Mouse (Mus musculus): ENCODE measurements around the gene Rbm46. TPM values are rescaled to one million over a fixed set of nuclear protein-coding genes. Genes with fewer than 3 reads are reported as not detected.

Rbm46 gene
- polyA plus RNA-seq, 1 experiment = 1.1 TPM

Other genes starting within 250 kb of the Rbm46 start
- gene Lrat, start 27.5 kb upstream of the Rbm46 start, polyA plus RNA-seq (2012; rRNA removed) = 1.5 and 1.7 TPM in 2 replicates
- gene Fgg, start 131.2 kb upstream of the Rbm46 start, polyA plus RNA-seq (2012; rRNA removed) = 0.44 TPM in 1 of 2 replicates, not detected in the other
- gene Fga, start 149.6 kb upstream of the Rbm46 start, polyA plus RNA-seq (2012; rRNA removed) = 0.27 TPM in 1 of 2 replicates, not detected in the other
- 0.01 and 0.25 TPM in 2 replicates for gene Fgb, start 173.4 kb upstream of the Rbm46 start, polyA plus RNA-seq (2012; rRNA removed)
- 47.6 and 52.4 TPM in 2 replicates for gene Plrg1, start 179.0 kb upstream of the Rbm46 start, polyA plus RNA-seq (2012; rRNA removed)